Mouse (Mus musculus) CD8-positive naive resting alpha-beta T cell, adult 2 months (primary cell): ENCODE data around the gene Spib.
A peak's percentile ranks its signal among the peaks of the same experiment; 100 is the strongest.

Source experiments
- DNase-seq, 2 experiments: peaks; one replicate each; pipeline ENCODE4 v3.0.0; 2022; ENCODE audit warnings: low read depth in 2 of 2, low spot score in 2 of 2

The Spib gene

GRCm38 (mm10) chr7:44531946-44532732, at the start of gene Spib:
Spib (minus strand) TSS chr7:44532071.
- no peak for DNase-seq

GRCm38 (mm10) chr7:44581637-44582036, 49.8 kb upstream of the Spib start:
- no peak for DNase-seq

- DNase-seq, result no peak
Measured at GRCm38 (mm10) chr7:44576333-44576844, 44.5 kb upstream of the Spib start.

- DNase-seq, result no peak
Measured at GRCm38 (mm10) chr7:44572956-44573484, 41.1 kb upstream of the Spib start.

- no peak for DNase-seq
Measured at GRCm38 (mm10) chr7:44572213-44572701, 40.4 kb upstream of the Spib start, which contains the start of gene Napsa. Napsa (plus strand) TSS chr7:44572380.

GRCm38 (mm10) chr7:44571811-44572210, 39.9 kb upstream of the Spib start:
- no peak for DNase-seq

- no peak for DNase-seq
Measured at GRCm38 (mm10) chr7:44570989-44571388, 39.1 kb upstream of the Spib start.

- no peak for DNase-seq
Measured at GRCm38 (mm10) chr7:44568803-44569202, 36.9 kb upstream of the Spib start.

GRCm38 (mm10) chr7:44565414-44565813, 33.5 kb upstream of the Spib start:
- DNase-seq, result no peak

GRCm38 (mm10) chr7:44564486-44564885, 32.6 kb upstream of the Spib start:
- no peak for DNase-seq

GRCm38 (mm10) chr7:44563284-44563683, 31.4 kb upstream of the Spib start:
- DNase-seq, result no peak

GRCm38 (mm10) chr7:44560435-44561400, 28.8 kb upstream of the Spib start:
- DNase-seq, result peak; percentile 66 to 85

- no peak for DNase-seq
Measured at GRCm38 (mm10) chr7:44557629-44558028, 25.8 kb upstream of the Spib start.

- DNase-seq, result peak; percentile 95 to 96
Measured at GRCm38 (mm10) chr7:44553826-44554225, 22.0 kb upstream of the Spib start, which contains the start of gene Nr1h2. Nr1h2 (minus strand) TSS chr7:44553951.

- DNase-seq, result peak; percentile 54 to 74
Measured at GRCm38 (mm10) chr7:44553196-44553764, 21.4 kb upstream of the Spib start.

GRCm38 (mm10) chr7:44552141-44552908, 20.5 kb upstream of the Spib start:
- DNase-seq, result no peak

GRCm38 (mm10) chr7:44551731-44552130, 19.9 kb upstream of the Spib start:
- DNase-seq, result no peak

GRCm38 (mm10) chr7:44551301-44551700, 19.4 kb upstream of the Spib start:
- DNase-seq, result no peak

- DNase-seq, result no peak
Measured at GRCm38 (mm10) chr7:44550409-44550678, 18.5 kb upstream of the Spib start.
